Mouse (Mus musculus): ENCODE results near the gene Sept11.

GRCm38 (mm10) chr5:93140747-93141146 is 47.5 kb downstream of the Sept11 start:
- TF ChIP-seq CTCF (IDR thresholded peaks at IDR 0.05; ENCODE audit: borderline replicate concordance, insufficient read depth, low read depth, low read length) (no peak), POLR2A (IDR thresholded peaks at IDR 0.05; ENCODE audit: borderline replicate concordance, insufficient read depth, low read length) (no peak)
